Mouse (Mus musculus): ENCODE measurements at regions not wholly inside any gene's neighbourhood (a gene's known extent, or its start where the extent isn't known, plus 50 kb on each side); places are given as distances from the start of the nearest gene placed in this dataset.

DNA sequence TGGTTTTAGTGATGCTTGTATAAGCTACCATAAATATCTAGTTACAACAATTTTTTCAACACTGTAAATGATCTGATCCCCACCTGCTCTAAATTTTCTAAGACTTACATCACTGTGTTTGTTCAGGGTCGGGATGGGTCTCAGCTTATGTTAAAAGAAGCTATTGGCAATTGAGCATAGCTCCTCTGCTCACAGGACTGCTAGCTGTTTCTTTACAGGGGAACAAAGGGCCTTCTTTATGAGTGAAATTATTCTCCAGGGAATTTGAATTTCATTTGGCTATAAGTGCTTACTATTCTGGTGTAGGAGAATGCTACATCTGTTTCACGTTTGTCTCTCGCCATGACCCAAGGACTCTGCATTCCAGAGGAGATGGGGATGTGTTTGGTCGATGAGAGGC is 255.6 kb upstream of the Ccdc54 start:
- Histone ChIP-seq H3K4me1 (no peaks in the 10 kb centered on the region), H3K4me3 (no peak overlapping the region), H3K4me2 (replicated peaks) (no peak overlapping the region), H3K9me3 (no peaks in the 10 kb centered on the region), H3K27ac (no peak overlapping the region), H3K36me3 (no peaks in the 10 kb centered on the region), H3K9ac (no peak overlapping the region), H3K27me3 (replicated peaks) (no peaks in the 10 kb centered on the region)
- WGBS, result 57% methylated on average over 4 of the region's 4 CpGs
- no peak for ATAC-seq (ENCODE audit: low FRiP score, low read depth)

DNA sequence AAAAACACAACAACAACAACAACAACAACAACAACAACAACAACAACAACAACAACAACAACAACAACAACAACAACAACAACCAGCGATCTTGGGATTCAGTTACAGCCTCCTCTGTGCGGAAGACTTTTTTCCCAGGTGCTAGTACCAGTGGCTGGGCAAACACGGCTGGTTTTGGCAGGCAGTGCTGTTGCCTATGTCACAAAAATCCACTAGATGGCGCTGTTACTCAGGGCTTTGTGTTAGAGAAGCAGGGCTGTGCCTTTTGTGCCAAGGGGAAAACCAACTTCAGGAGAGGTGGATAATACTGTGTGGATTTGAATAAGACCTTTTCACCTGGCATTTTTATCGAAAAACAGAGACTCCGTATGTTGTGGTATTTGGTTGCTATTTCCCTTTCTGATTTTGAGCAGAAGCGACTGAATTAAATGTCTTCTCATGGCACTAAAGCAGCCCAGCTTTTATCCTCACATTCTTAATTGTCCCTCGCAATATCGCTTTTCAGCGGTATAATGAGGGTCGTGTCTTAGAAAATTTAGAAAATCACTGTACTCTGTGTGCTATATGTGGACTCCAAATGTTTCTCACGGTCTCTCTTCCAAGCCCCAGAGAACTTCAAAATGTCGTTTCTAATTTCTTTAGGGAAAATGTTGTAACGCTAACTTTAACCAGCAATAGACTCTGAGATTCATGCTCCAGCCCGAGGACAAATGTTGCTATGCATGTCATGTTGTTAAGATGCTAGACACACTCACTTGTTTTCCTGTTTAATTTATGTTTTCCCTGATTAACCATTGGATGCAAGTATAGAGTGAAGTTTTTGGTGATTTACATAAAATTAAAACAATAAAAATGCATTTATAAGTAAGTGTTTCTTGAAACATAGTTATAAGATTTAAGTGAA is 251.0 kb upstream of the Ccdc54 start:
- H3K4me3 ChIP-seq, result no peak overlapping the region
- H3K4me2 ChIP-seq (replicated peaks), result no peak overlapping the region
- WGBS, result 48% methylated on average over 15 of the region's 15 CpGs
- ATAC-seq (ENCODE audit: low FRiP score, low read depth), result peak; percentile 89
- H3K27ac ChIP-seq, result no peak overlapping the region
- H3K9ac ChIP-seq, result no peak overlapping the region
- no peaks in the 10 kb centered on the region for H3K27me3 ChIP-seq (replicated peaks)
- no peaks in the 10 kb centered on the region for H3K9me3 ChIP-seq
- H3K36me3 ChIP-seq, result no peaks in the 10 kb centered on the region
- no peaks in the 10 kb centered on the region for H3K4me1 ChIP-seq

DNA sequence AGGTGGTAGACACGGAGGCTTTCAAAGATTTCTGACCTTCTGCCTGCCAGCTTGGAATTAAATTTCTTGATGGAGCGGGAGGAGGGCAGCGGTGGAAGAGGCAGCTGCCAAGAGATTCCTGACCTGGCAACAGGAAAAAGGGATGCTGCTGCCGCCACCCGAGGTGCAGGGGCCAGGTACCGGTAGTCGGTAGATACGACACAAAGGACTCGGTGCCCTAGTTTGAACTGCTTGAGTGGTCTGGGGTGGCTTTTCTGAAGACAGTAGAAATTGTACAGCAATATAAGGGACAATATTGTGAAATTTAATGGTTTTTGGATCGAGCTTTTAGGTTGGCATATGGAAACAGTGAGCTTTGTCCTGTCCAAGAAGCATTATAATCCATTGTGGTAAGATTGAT is 250.3 kb upstream of the Ccdc54 start:
- Histone ChIP-seq H3K9me3 (no peaks in the 10 kb centered on the region), H3K4me3 (no peak overlapping the region), H3K4me2 (replicated peaks) (no peak overlapping the region), H3K36me3 (no peaks in the 10 kb centered on the region), H3K27me3 (replicated peaks) (no peaks in the 10 kb centered on the region), H3K9ac (no peak overlapping the region), H3K4me1 (no peaks in the 10 kb centered on the region), H3K27ac (no peak overlapping the region)
- no peak for ATAC-seq (ENCODE audit: low FRiP score, low read depth)
- WGBS, result 70% methylated on average over 10 of the region's 10 CpGs

DNA sequence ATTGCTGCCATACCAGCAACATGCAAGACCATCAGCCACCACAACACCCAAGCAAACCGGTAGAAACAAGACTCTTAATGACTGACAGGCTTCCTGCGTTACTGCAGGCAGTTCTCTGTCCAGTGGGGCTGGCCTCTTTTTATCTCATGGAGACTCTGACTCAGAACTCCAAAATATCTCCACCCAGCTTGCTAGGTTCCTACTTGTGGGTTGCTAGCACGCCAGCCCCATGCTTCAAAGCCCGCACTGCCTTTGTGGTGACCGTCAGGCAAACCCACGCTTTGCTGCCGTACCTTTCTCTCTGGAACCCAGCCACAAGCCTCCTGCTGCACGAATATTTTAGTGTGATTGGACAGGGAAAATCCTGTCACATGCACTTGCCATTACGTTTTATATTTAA is 248.7 kb upstream of the Ccdc54 start:
- ATAC-seq (ENCODE audit: low FRiP score, low read depth), result no peak
- WGBS, result 82% methylated on average over 9 of the region's 9 CpGs
- H3K27ac ChIP-seq, result no peak overlapping the region

DNA sequence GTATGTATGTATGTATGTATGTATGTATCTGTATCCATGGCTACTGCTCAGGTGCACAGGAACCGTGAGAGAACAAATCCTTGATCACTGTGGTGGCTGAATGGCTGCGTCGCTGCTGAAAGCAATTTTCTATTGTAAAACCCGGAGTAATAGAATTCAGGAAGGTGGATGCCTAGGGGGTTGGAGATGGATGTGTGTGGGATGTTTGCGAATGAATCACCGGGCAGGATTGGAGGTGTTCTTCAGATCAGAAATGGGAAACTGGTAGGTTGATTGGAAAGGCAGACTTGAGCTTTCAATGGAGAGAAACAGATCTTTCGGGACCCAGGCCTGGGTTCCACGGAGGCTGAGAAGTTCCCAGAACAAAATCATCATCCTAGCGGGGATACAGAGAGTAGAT is 246.5 kb upstream of the Ccdc54 start:
- no peak for ATAC-seq (ENCODE audit: low FRiP score, low read depth)
- Histone ChIP-seq H3K4me2 (replicated peaks) (no peak overlapping the region), H3K36me3 (no peaks in the 10 kb centered on the region), H3K4me1 (no peaks in the 10 kb centered on the region), H3K9me3 (no peaks in the 10 kb centered on the region), H3K27ac (no peak overlapping the region), H3K27me3 (replicated peaks) (no peaks in the 10 kb centered on the region), H3K4me3 (no peak overlapping the region), H3K9ac (no peak overlapping the region)
- 86% methylated on average over 9 of the region's 9 CpGs for WGBS

More for the DNA sequence above, 248.7 kb upstream of the Ccdc54 start:
- H3K4me1 ChIP-seq, result no peaks in the 10 kb centered on the region
- no peak overlapping the region for H3K4me3 ChIP-seq
- no peak overlapping the region for H3K9ac ChIP-seq
- no peaks in the 10 kb centered on the region for H3K36me3 ChIP-seq
- H3K4me2 ChIP-seq (replicated peaks), result no peak overlapping the region
- H3K9me3 ChIP-seq, result no peaks in the 10 kb centered on the region
- no peaks in the 10 kb centered on the region for H3K27me3 ChIP-seq (replicated peaks)

DNA sequence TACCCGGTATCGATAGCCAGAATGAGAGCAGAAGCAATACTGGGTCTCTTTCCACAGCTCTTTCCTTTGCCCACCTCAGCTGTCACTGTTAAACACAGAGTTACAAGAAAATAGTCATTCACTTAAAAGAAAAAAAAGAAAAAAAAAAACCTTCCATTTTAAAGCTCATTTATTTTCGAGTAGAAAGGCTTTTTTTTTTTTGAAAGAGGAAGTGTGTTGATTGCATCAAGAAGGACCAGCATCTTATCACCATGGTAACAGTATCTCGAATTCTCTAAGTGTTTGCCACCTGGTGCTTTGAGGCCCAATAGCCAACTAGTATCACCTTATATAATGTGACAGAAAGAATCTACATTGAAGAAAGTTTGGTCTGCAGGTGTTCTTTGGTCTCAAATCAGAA is 245.5 kb upstream of the Ccdc54 start:
- H3K9me3 ChIP-seq, result no peaks in the 10 kb centered on the region
- H3K36me3 ChIP-seq, result no peaks in the 10 kb centered on the region
- no peaks in the 10 kb centered on the region for H3K4me1 ChIP-seq
- H3K9ac ChIP-seq, result no peak overlapping the region
- no peak overlapping the region for H3K27ac ChIP-seq
- ATAC-seq (ENCODE audit: low FRiP score, low read depth), result no peak
- no peak overlapping the region for H3K4me3 ChIP-seq
- 77% methylated on average over 4 of the region's 4 CpGs for WGBS
- no peak overlapping the region for H3K4me2 ChIP-seq (replicated peaks)
- H3K27me3 ChIP-seq (replicated peaks), result no peaks in the 10 kb centered on the region

DNA sequence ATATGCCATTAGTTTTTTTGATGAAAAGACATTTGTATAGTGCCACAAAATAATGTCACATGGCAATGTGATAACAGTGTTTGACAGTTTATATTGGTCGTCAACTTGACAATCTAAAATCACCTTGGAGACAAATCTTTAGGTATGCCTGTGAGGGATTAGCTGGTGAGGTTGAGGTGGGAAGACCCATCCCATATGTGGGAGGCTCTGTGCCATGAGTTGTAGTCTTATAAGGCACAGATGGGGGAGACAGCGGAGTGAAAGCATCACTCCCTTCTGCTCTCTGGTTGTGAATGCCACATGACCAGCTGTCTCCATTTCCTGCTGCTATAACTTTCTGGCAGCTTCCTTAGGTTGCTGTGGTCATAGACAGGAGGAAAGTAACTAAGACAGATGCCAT is 242.4 kb upstream of the Ccdc54 start:
- no peak overlapping the region for H3K27ac ChIP-seq
- no peaks in the 10 kb centered on the region for H3K27me3 ChIP-seq (replicated peaks)
- no peak overlapping the region for H3K4me2 ChIP-seq (replicated peaks)
- ATAC-seq (ENCODE audit: low FRiP score, low read depth), result no peak
- H3K9me3 ChIP-seq, result no peaks in the 10 kb centered on the region
- 91% methylated on average over 2 of the region's 2 CpGs for WGBS
- H3K9ac ChIP-seq, result no peak overlapping the region
- no peak overlapping the region for H3K4me3 ChIP-seq
- no peaks in the 10 kb centered on the region for H3K4me1 ChIP-seq
- H3K36me3 ChIP-seq, result no peaks in the 10 kb centered on the region

DNA sequence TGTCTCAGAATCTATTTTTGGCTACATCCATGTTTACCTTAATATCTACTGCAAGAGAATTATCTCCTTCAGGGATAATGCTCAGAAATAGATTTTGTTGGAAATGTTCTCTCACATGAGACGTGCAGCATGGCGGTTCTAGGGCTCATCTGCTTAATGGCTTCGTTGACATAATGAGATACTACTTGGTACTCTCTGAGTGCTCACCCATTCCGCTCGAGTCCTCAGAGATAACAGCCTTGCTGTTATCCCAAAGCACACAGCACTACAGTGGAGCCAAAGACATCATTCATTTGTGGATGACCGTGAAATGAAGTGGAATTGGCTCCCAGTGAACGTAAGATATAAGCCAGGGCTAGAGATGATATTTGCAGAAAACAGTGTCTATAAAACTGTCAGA is 231.4 kb upstream of the Ccdc54 start:
- H3K9me3 ChIP-seq, result no peaks in the 10 kb centered on the region
- no peak overlapping the region for H3K27ac ChIP-seq
- no peaks in the 10 kb centered on the region for H3K36me3 ChIP-seq
- H3K4me3 ChIP-seq, result no peak overlapping the region
- WGBS, result 53% methylated on average over 7 of the region's 7 CpGs
- no peaks in the 10 kb centered on the region for H3K4me1 ChIP-seq
- no peaks in the 10 kb centered on the region for H3K27me3 ChIP-seq (replicated peaks)
- ATAC-seq (ENCODE audit: low FRiP score, low read depth), result no peak
- H3K9ac ChIP-seq, result no peak overlapping the region
- no peak overlapping the region for H3K4me2 ChIP-seq (replicated peaks)

DNA sequence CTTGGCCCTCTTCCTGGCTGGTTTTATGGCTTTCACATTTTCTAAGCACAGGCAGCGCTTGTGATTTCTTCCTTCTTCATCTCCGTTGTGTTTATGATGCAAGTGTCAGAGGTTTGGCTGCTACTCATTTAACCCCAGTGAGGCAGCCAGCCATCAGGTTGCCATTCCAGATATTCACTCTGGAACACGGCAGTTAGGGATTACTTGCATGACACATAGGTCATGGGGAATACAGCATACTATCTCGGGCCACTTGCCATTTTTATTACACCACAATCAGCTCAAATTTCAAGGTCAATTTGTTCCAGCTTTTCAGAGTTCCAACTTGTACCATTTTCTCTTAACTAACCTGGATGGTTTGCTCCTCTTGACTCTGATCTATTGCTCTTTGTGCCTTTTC is 223.7 kb upstream of the Ccdc54 start:
- Histone ChIP-seq H3K27ac (no peak overlapping the region), H3K36me3 (no peaks in the 10 kb centered on the region), H3K9ac (no peak overlapping the region), H3K4me1 (no peaks in the 10 kb centered on the region), H3K4me2 (replicated peaks) (no peak overlapping the region), H3K9me3 (no peaks in the 10 kb centered on the region), H3K27me3 (replicated peaks) (no peaks in the 10 kb centered on the region), H3K4me3 (no peak overlapping the region)
- WGBS, result 48% methylated on average over 4 of the region's 4 CpGs
- no peak for ATAC-seq (ENCODE audit: low FRiP score, low read depth)

DNA sequence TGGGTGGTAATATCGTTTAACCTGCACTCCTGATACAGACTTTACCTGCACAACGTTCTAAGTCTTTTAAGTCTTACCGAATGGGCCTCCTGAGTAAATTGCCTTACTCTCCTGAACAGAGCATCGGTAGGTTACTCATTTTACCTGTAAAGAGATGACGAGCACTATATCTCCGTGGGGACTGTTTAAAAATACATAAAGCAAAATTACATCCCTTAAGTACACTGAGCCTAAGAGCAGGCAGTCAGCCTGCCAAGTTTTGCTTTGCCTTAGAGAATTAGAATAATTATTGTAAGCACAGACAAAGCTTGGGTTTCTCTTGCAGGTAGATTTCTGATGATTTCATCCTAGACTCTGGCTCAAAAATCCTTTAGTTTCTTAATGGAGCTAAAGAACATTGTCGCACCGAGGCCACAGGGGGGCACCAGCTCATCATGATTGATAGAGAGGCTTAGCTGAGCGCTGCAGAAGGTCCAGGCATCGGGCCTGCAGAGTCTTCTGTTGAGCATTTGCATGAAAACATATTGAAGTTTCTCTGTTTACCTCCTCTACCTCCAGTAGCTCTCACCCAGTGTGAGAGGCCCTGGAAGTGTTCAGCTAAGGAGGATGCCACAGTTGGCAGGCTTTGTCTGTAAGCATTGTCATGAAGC is 208.3 kb upstream of the Ccdc54 start:
- WGBS, result 52% methylated on average over 10 of the region's 10 CpGs

DNA sequence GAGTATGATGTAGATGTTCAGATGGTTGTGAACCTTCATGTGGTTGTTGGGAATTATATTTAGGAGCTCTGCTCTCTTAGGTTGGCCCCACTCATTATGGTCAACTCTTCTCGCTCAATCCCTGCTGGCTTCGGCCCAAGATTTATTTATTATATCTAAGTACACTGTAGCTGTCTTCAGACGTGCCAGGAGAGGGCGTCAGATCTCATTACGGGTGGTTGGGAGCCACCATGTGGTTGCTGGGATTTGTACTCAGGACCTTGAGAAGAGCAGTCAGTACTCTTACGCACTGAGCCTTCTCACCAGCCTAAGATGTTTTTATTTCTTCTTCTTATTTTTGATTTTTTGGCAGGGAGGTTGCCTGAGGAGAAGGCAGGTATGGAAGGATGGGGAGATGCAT is 207.1 kb upstream of the Ccdc54 start:
- Histone ChIP-seq H3K27me3 (replicated peaks) (no peaks in the 10 kb centered on the region), H3K4me3 (no peak overlapping the region), H3K4me1 (no peaks in the 10 kb centered on the region), H3K4me2 (replicated peaks) (no peak overlapping the region), H3K27ac (no peak overlapping the region), H3K9me3 (no peaks in the 10 kb centered on the region), H3K9ac (no peak overlapping the region), H3K36me3 (no peaks in the 10 kb centered on the region)
- 79% methylated on average over 6 of the region's 6 CpGs for WGBS
- ATAC-seq (ENCODE audit: low FRiP score, low read depth), result no peak

More for the DNA sequence above, 208.3 kb upstream of the Ccdc54 start:
- no peaks in the 10 kb centered on the region for H3K27me3 ChIP-seq (replicated peaks)
- no peaks in the 10 kb centered on the region for H3K36me3 ChIP-seq
- no peak overlapping the region for H3K4me2 ChIP-seq (replicated peaks)
- ATAC-seq (ENCODE audit: low FRiP score, low read depth), result peak; percentile 65; the same call in 1 of the 2 replicates
- H3K9me3 ChIP-seq, result no peaks in the 10 kb centered on the region
- H3K27ac ChIP-seq, result no peak overlapping the region
- H3K4me3 ChIP-seq, result no peak overlapping the region
- no peak overlapping the region for H3K9ac ChIP-seq
- H3K4me1 ChIP-seq, result no peaks in the 10 kb centered on the region

DNA sequence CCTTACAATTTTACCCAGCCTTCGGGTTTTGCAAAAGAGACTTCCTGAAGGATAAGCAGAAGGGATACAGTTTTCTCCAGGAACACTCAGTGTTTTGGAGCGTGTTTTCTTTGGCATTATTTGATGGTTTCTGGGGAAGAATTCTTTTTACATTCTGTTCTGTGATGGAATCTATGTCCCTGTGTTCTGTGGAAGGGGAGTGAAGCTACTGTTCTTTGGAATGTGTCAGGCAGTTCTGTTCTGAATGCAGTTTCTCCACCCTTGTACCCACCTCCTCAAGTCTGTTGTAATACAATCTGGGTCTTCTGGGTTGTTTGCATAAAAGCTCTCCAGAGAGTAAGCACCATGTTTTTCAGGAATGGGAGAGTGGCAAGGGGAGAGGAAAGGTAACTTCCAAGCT is 202.0 kb upstream of the Ccdc54 start:
- no peaks in the 10 kb centered on the region for H3K9me3 ChIP-seq
- H3K9ac ChIP-seq, result no peak overlapping the region
- H3K27me3 ChIP-seq (replicated peaks), result no peaks in the 10 kb centered on the region
- no peak overlapping the region for H3K4me2 ChIP-seq (replicated peaks)
- WGBS, result 91% methylated on average over 2 of the region's 2 CpGs
- no peak overlapping the region for H3K27ac ChIP-seq
- no peak for ATAC-seq (ENCODE audit: low FRiP score, low read depth)
- H3K4me3 ChIP-seq, result no peak overlapping the region
- H3K36me3 ChIP-seq, result no peaks in the 10 kb centered on the region
- no peaks in the 10 kb centered on the region for H3K4me1 ChIP-seq

DNA sequence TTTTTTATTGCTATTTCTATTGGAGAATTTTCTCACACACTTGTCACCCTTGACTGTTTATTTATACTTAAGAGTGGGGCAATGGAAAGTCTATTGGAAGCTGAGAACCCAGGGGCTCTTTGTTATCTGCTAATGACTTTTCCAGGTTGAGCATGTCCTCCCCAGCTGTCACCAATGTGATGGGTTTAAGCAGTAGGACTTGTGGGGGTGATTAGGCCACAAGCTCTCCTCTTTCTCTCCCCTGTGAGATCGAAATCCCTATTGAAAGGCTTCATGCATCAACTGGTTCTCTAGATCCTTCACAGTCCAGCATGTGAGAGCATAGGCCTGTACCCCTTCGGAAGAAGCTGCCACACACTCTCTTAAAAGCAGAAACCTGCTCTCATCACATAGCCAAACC is 201.6 kb upstream of the Ccdc54 start:
- H3K9ac ChIP-seq, result no peak overlapping the region
- H3K4me2 ChIP-seq (replicated peaks), result no peak overlapping the region
- WGBS, result 66% methylated on average over 2 of the region's 2 CpGs
- no peak overlapping the region for H3K4me3 ChIP-seq
- no peaks in the 10 kb centered on the region for H3K27me3 ChIP-seq (replicated peaks)
- no peaks in the 10 kb centered on the region for H3K9me3 ChIP-seq
- H3K27ac ChIP-seq, result no peak overlapping the region
- no peaks in the 10 kb centered on the region for H3K36me3 ChIP-seq
- no peak for ATAC-seq (ENCODE audit: low FRiP score, low read depth)
- no peaks in the 10 kb centered on the region for H3K4me1 ChIP-seq
